ENCODE assay signal across 2 mouse cellular contexts in genomic region chr15:102502254-102502840, GRCm38 (mm10).
TF ChIP-seq lines count a peak whose summit lies in the region.

No protein-coding gene starts in this region.

TF ChIP-seq in MEL, 35 proteins besides CTCF, POLR2A, EP300 and RAD21:
- TF ChIP-seq TBP (IDR thresholded peaks at IDR 0.05; ENCODE audit: low read depth, low read length) (no peak), ETS1 (IDR thresholded peaks at IDR 0.05; ENCODE audit: low read depth, low read length) (no peak), E2F4 (IDR thresholded peaks at IDR 0.05; ENCODE audit: borderline replicate concordance, low read depth, low read length) (no peak), MYB (IDR thresholded peaks at IDR 0.05; ENCODE audit: low read depth, low read length) (no peak)

TF ChIP-seq in myocyte, 11 proteins besides CTCF, POLR2A, EP300 and RAD21:
- TF ChIP-seq MAX (IDR thresholded peaks at IDR 0.05; ENCODE audit: low read depth) (no peak), E2F4 (IDR thresholded peaks at IDR 0.05; ENCODE audit: insufficient read depth) (no peak), USF1 (IDR thresholded peaks at IDR 0.05; ENCODE audit: low read depth) (no peak), SRF (IDR thresholded peaks at IDR 0.05; ENCODE audit: control insufficient read depth, insufficient read length, low read depth) (no peak), TCF12 (IDR thresholded peaks at IDR 0.05; ENCODE audit: insufficient read depth, poor library complexity, severe bottlenecking) (no peak), POLR2AphosphoS2 (IDR thresholded peaks at IDR 0.05; ENCODE audit: insufficient read length, low read depth) (peak; percentile 35)
